Mouse (Mus musculus) erythroblast, embryonic 14.5 days (primary cell): ENCODE measurements around the gene Sohlh1. TPM values are rescaled to one million over a fixed set of nuclear protein-coding genes. Genes with fewer than 3 reads are reported as not detected.

Experiments used
- H3K27me3 ChIP-seq: 2 replicates; pipeline ENCODE4 v1.6.1; 2012; ENCODE audit warnings: inconsistent platforms; ENCODE audit not compliant: control insufficient read depth
- H3K36me3 ChIP-seq: 2 replicates; pipeline ENCODE4 v1.6.1; 2012; ENCODE audit warnings: mild to moderate bottlenecking, inconsistent platforms; ENCODE audit not compliant: control insufficient read depth
- H3K4me1 ChIP-seq: 2 replicates; pipeline ENCODE4 v1.6.1; 2012; ENCODE audit warnings: inconsistent platforms; ENCODE audit not compliant: control insufficient read depth
- H3K4me3 ChIP-seq: replicated peaks from 2 replicates; pipeline ENCODE3; 2012; ENCODE audit warnings: moderate library complexity, mild to moderate bottlenecking, inconsistent platforms
- H3K9me3 ChIP-seq: 2 replicates; pipeline ENCODE4 v1.6.1; 2012; ENCODE audit warnings: low read length, inconsistent platforms, mixed read lengths; ENCODE audit not compliant: control insufficient read depth
- GATA1 ChIP-seq: IDR thresholded peaks from 2 replicates; pipeline ENCODE4 v1.6.1; 2012; ENCODE audit warnings: low read length, inconsistent platforms, mixed read lengths
- TAL1 ChIP-seq: IDR thresholded peaks from 3 replicates; pipeline ENCODE4 v1.6.1; 2012; ENCODE audit warnings: low read length, inconsistent platforms, mixed read lengths
- polyA plus RNA-seq: library from polyadenylated mRNA; stranded (reverse); fragments of >175 nt; gene quantifications from 2 replicates; pipeline ENCODE4 v1.2.3, GENCODE M21; 2012

Gene Sohlh1
- polyA plus RNA-seq, 1 experiment, result not detected

GRCm38 (mm10) chr2:25813364-25813763 lies 33.7 kb downstream of the Sohlh1 start:
- no peak for TF ChIP-seq TAL1
- no peak for TF ChIP-seq GATA1
- Histone ChIP-seq H3K4me3 (no peak overlapping the region), H3K9me3 (no peaks in the 10 kb centered on the region), H3K27me3 (no peaks in the 10 kb centered on the region), H3K4me1 (no peaks in the 10 kb centered on the region; the same call in 1 of the 2 replicates), H3K36me3 (no peaks in the 10 kb centered on the region)

- Histone ChIP-seq H3K27me3 (no peaks in the 10 kb centered on the region), H3K36me3 (no peaks in the 10 kb centered on the region), H3K4me3 (no peak overlapping the region), H3K4me1 (no peaks in the 10 kb centered on the region; the same call in 1 of the 2 replicates), H3K9me3 (no peaks in the 10 kb centered on the region)
- TF ChIP-seq GATA1, result no peak
- TF ChIP-seq TAL1, result no peak
Measured at GRCm38 (mm10) chr2:25811711-25812110, 35.3 kb downstream of the Sohlh1 start.

DNA sequence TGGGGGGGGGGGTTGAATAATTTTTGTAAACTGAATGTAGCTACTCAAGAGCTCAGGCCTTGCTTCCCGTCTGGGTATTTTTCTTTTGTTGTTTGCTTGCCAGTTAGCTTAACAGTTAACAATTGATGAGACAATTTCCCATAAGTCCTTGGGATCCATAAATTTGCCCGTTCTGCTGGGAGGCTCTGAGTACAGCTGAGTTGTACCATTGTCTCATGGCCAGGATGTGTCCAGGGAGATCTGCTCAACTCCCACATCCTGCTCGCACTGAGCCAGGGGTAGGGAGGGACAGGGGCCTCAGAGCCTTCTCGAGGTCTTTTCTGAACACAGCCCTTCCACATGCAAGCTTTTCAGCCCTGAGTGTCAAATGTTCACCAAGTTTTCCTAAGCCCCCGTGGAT lies 49.0 kb downstream of the Sohlh1 start:
- no peaks in the 10 kb centered on the region for H3K9me3 ChIP-seq
- H3K4me3 ChIP-seq, result no peak overlapping the region
- TF ChIP-seq TAL1 (no peak), GATA1 (no peak)
- no peaks in the 10 kb centered on the region for H3K4me1 ChIP-seq
- H3K27me3 ChIP-seq, result peaks cover 2% of the 10 kb centered on the region
- H3K36me3 ChIP-seq, result no peaks in the 10 kb centered on the region

DNA sequence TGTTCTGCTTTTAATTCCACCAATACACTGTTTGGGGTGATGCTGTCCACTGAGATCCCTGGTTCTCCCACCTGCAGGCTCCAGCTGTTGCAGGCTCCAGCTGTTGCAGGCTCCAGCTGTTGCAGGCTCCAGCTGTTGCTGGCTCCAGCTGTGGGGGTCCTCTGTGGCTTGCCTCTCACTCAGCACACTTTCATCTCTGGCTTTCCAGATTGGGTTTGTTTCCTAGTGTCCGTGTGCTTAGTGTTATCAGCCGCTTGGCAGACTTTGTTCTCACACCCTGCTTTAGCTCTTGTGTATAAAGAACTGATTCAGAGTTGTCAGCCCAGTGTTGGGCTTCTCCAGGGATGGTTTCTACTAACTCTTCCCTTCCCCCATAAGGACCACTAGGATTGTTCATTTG lies 49.4 kb downstream of the Sohlh1 start:
- Histone ChIP-seq H3K36me3 (no peaks in the 10 kb centered on the region), H3K27me3 (peaks cover 2% of the 10 kb centered on the region), H3K4me1 (no peaks in the 10 kb centered on the region), H3K4me3 (no peak overlapping the region), H3K9me3 (no peaks in the 10 kb centered on the region)
- no peak for TF ChIP-seq GATA1
- TF ChIP-seq TAL1, result no peak

Other genes starting within 250 kb of the Sohlh1 start
- gene Rabl6, start 238.7 kb downstream of the Sohlh1 start, polyA plus RNA-seq, result 4.6 and 6.1 TPM in 2 replicates
- gene Ccdc183, start 229.6 kb downstream of the Sohlh1 start, polyA plus RNA-seq, result not detected in 2 replicates
- 0.15 TPM in 1 of 2 replicates, not detected in the other for gene Tmem141, start 225.2 kb downstream of the Sohlh1 start, polyA plus RNA-seq
- 0.80 and 0.94 TPM in 2 replicates for gene Fcna, start 219.2 kb downstream of the Sohlh1 start, polyA plus RNA-seq
- not detected in 2 replicates for gene Lcn8, start 194.1 kb downstream of the Sohlh1 start, polyA plus RNA-seq
- gene Lcn5, start 189.3 kb downstream of the Sohlh1 start, polyA plus RNA-seq, result not detected in 2 replicates
- not detected in 2 replicates for gene Lcn6, start 170.5 kb downstream of the Sohlh1 start, polyA plus RNA-seq
- gene Lcn10, start 164.5 kb downstream of the Sohlh1 start, polyA plus RNA-seq, result not detected in 2 replicates
- not detected in 2 replicates for gene Obp2a, start 147.2 kb downstream of the Sohlh1 start, polyA plus RNA-seq
- gene Bmyc, start 140.5 kb downstream of the Sohlh1 start, polyA plus RNA-seq, result 0.37 and 0.53 TPM in 2 replicates
- not detected in 2 replicates for gene Obp2b, start 110.2 kb downstream of the Sohlh1 start, polyA plus RNA-seq
- not detected in 2 replicates for gene Lcn3, start 81.7 kb downstream of the Sohlh1 start, polyA plus RNA-seq
- not detected in 2 replicates for gene Lcn11, start 70.2 kb downstream of the Sohlh1 start, polyA plus RNA-seq
- not detected in 2 replicates for gene Gm13539, start 65.0 kb downstream of the Sohlh1 start, polyA plus RNA-seq
- not detected in 2 replicates for gene Glt6d1, start 31.4 kb downstream of the Sohlh1 start, polyA plus RNA-seq
- not detected in 2 replicates for gene Lcn9, start 24.1 kb downstream of the Sohlh1 start, polyA plus RNA-seq
- gene Kcnt1, start 16.5 kb upstream of the Sohlh1 start, polyA plus RNA-seq, result not detected in 2 replicates
- gene Camsap1, start 136.0 kb upstream of the Sohlh1 start, polyA plus RNA-seq, result 0.53 and 0.75 TPM in 2 replicates
- 155 and 250 TPM in 2 replicates for gene Ubac1, start 174.5 kb upstream of the Sohlh1 start, polyA plus RNA-seq